Mouse (Mus musculus) liver, embryonic 14.5 days (tissue): ENCODE data around the gene Ncbp1.

ENCODE experiments used
- CTCF ChIP-seq: IDR thresholded peaks from 2 replicates; pipeline ENCODE4 v1.5.1; 2016; ENCODE audit warnings: antibody characterized with exemption, low read depth, control low read depth
- EP300 ChIP-seq: IDR thresholded peaks from 2 replicates; pipeline ENCODE4 v1.6.1; 2016; ENCODE audit warnings: antibody characterized with exemption, low read depth

GRCm38 (mm10) chr4:46221090-46221489, 82.7 kb downstream of the Ncbp1 start:
- no peak for TF ChIP-seq CTCF
- TF ChIP-seq EP300: no peak
